Mouse (Mus musculus): ENCODE measurements at regions not wholly inside any gene's neighbourhood (a gene's known extent, or its start where the extent isn't known, plus 50 kb on each side); places are given as distances from the start of the nearest gene placed in this dataset.

- Histone ChIP-seq H3K27me3 (ENCODE audit: control insufficient read depth, insufficient read depth, low read length) (no peaks in the 10 kb centered on the region), H3K4me1 (ENCODE audit: control insufficient read depth, insufficient read depth, low read length) (no peaks in the 10 kb centered on the region), H3K36me3 (ENCODE audit: control insufficient read depth, insufficient read depth, low read length) (no peaks in the 10 kb centered on the region), H3K27ac (ENCODE audit: control insufficient read depth, insufficient read depth, low read depth, low read length) (no peak overlapping the region), H3K4me3 (ENCODE audit: control insufficient read depth, low read depth, low read length) (no peak overlapping the region)
- TF ChIP-seq POLR2A (IDR thresholded peaks at IDR 0.05; ENCODE audit: control insufficient read depth, low read depth, low read length), result no peak
- TF ChIP-seq CTCF (IDR thresholded peaks at IDR 0.05; ENCODE audit: control insufficient read depth, insufficient read depth, insufficient replicate concordance, low read depth, low read length), result no peak
Observed at GRCm38 (mm10) chr1:57490021-57490420, 83.1 kb upstream of the Tyw5 start.

DNA sequence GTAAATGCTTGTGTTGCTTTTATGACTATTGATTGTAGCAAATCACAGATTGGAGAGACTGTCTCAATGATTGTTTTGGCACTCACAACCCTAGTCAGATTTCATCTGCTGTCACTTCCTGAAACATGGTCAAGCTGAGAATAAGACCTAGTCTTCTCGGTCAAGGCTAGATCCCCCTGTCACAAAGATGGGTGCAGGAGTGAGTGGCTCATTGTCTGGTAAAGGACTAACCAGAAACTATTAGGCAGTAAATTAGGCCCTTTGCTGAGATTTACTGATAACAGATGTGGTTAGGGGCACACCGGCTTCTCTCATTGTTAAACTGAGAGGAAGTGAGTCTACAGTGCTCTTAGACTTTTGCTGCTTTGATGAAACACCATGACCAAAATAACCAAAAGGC, 85.8 kb upstream of the Tyw5 start:
- H3K27ac ChIP-seq (ENCODE audit: control insufficient read depth, insufficient read depth, low read depth, low read length), result no peak overlapping the region
- H3K4me1 ChIP-seq (ENCODE audit: control insufficient read depth, insufficient read depth, low read length), result no peaks in the 10 kb centered on the region
- no peak for TF ChIP-seq POLR2A (IDR thresholded peaks at IDR 0.05; ENCODE audit: control insufficient read depth, low read depth, low read length)
- no peak for TF ChIP-seq CTCF (IDR thresholded peaks at IDR 0.05; ENCODE audit: control insufficient read depth, insufficient read depth, insufficient replicate concordance, low read depth, low read length)
- H3K27me3 ChIP-seq (ENCODE audit: control insufficient read depth, insufficient read depth, low read length), result no peaks in the 10 kb centered on the region
- no peak overlapping the region for H3K4me3 ChIP-seq (ENCODE audit: control insufficient read depth, low read depth, low read length)
- H3K36me3 ChIP-seq (ENCODE audit: control insufficient read depth, insufficient read depth, low read length), result no peaks in the 10 kb centered on the region

- Histone ChIP-seq H3K27ac (ENCODE audit: control insufficient read depth, insufficient read depth, low read depth, low read length) (no peak overlapping the region), H3K36me3 (ENCODE audit: control insufficient read depth, insufficient read depth, low read length) (no peaks in the 10 kb centered on the region), H3K27me3 (ENCODE audit: control insufficient read depth, insufficient read depth, low read length) (no peaks in the 10 kb centered on the region), H3K4me3 (ENCODE audit: control insufficient read depth, low read depth, low read length) (no peak overlapping the region), H3K4me1 (ENCODE audit: control insufficient read depth, insufficient read depth, low read length) (no peaks in the 10 kb centered on the region)
- TF ChIP-seq CTCF (IDR thresholded peaks at IDR 0.05; ENCODE audit: control insufficient read depth, insufficient read depth, insufficient replicate concordance, low read depth, low read length), result no peak
- no peak for TF ChIP-seq POLR2A (IDR thresholded peaks at IDR 0.05; ENCODE audit: control insufficient read depth, low read depth, low read length)
Observed at GRCm38 (mm10) chr1:57497489-57498037, 90.7 kb upstream of the Tyw5 start.

- TF ChIP-seq CTCF (IDR thresholded peaks at IDR 0.05; ENCODE audit: control insufficient read depth, insufficient read depth, insufficient replicate concordance, low read depth, low read length), result no peak
- no peak for TF ChIP-seq POLR2A (IDR thresholded peaks at IDR 0.05; ENCODE audit: control insufficient read depth, low read depth, low read length)
- Histone ChIP-seq H3K27ac (ENCODE audit: control insufficient read depth, insufficient read depth, low read depth, low read length) (no peak overlapping the region), H3K4me3 (ENCODE audit: control insufficient read depth, low read depth, low read length) (no peak overlapping the region), H3K4me1 (ENCODE audit: control insufficient read depth, insufficient read depth, low read length) (no peaks in the 10 kb centered on the region), H3K27me3 (ENCODE audit: control insufficient read depth, insufficient read depth, low read length) (no peaks in the 10 kb centered on the region), H3K36me3 (ENCODE audit: control insufficient read depth, insufficient read depth, low read length) (no peaks in the 10 kb centered on the region)
Observed at GRCm38 (mm10) chr1:57510359-57511120, 103.6 kb upstream of the Tyw5 start.

- no peak for TF ChIP-seq CTCF (IDR thresholded peaks at IDR 0.05; ENCODE audit: control insufficient read depth, insufficient read depth, insufficient replicate concordance, low read depth, low read length)
- no peak for TF ChIP-seq POLR2A (IDR thresholded peaks at IDR 0.05; ENCODE audit: control insufficient read depth, low read depth, low read length)
- H3K27ac ChIP-seq (ENCODE audit: control insufficient read depth, insufficient read depth, low read depth, low read length), result no peak overlapping the region
- H3K36me3 ChIP-seq (ENCODE audit: control insufficient read depth, insufficient read depth, low read length), result no peaks in the 10 kb centered on the region
- no peaks in the 10 kb centered on the region for H3K27me3 ChIP-seq (ENCODE audit: control insufficient read depth, insufficient read depth, low read length)
- H3K4me1 ChIP-seq (ENCODE audit: control insufficient read depth, insufficient read depth, low read length), result no peaks in the 10 kb centered on the region
- no peak overlapping the region for H3K4me3 ChIP-seq (ENCODE audit: control insufficient read depth, low read depth, low read length)
Observed at GRCm38 (mm10) chr1:57511902-57512301, 105.0 kb upstream of the Tyw5 start.

- Histone ChIP-seq H3K27ac (ENCODE audit: control insufficient read depth, insufficient read depth, low read depth, low read length) (no peak overlapping the region), H3K4me1 (ENCODE audit: control insufficient read depth, insufficient read depth, low read length) (no peaks in the 10 kb centered on the region), H3K4me3 (ENCODE audit: control insufficient read depth, low read depth, low read length) (no peak overlapping the region), H3K27me3 (ENCODE audit: control insufficient read depth, insufficient read depth, low read length) (no peaks in the 10 kb centered on the region), H3K36me3 (ENCODE audit: control insufficient read depth, insufficient read depth, low read length) (no peaks in the 10 kb centered on the region)
- no peak for TF ChIP-seq POLR2A (IDR thresholded peaks at IDR 0.05; ENCODE audit: control insufficient read depth, low read depth, low read length)
- no peak for TF ChIP-seq CTCF (IDR thresholded peaks at IDR 0.05; ENCODE audit: control insufficient read depth, insufficient read depth, insufficient replicate concordance, low read depth, low read length)
Observed at GRCm38 (mm10) chr1:57512516-57512915, 105.6 kb upstream of the Tyw5 start.

DNA sequence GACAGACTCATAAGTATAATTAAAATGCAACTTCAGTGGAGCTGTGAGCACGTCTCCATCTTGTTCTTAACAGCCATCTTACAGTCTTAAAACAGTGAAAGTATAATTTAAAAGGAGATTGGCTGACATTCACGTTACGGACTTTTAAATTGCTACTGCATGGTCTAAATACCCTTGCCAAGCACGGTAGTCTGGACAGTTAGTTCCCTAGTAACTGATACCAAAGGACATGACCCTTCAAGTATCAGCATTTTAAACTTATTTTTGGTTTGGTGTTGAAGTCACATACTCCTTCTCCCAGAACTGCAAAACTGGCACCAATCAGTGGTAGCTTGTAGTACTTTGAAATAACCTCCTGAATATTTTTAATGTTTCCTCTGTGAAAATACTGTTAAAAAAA, 119.1 kb upstream of the Tyw5 start:
- no peaks in the 10 kb centered on the region for H3K27me3 ChIP-seq (ENCODE audit: control insufficient read depth, insufficient read depth, low read length)
- H3K27ac ChIP-seq (ENCODE audit: control insufficient read depth, insufficient read depth, low read depth, low read length), result no peak overlapping the region
- H3K4me1 ChIP-seq (ENCODE audit: control insufficient read depth, insufficient read depth, low read length), result no peaks in the 10 kb centered on the region
- H3K36me3 ChIP-seq (ENCODE audit: control insufficient read depth, insufficient read depth, low read length), result no peaks in the 10 kb centered on the region
- TF ChIP-seq CTCF (IDR thresholded peaks at IDR 0.05; ENCODE audit: control insufficient read depth, insufficient read depth, insufficient replicate concordance, low read depth, low read length) (no peak), POLR2A (IDR thresholded peaks at IDR 0.05; ENCODE audit: control insufficient read depth, low read depth, low read length) (no peak)
- H3K4me3 ChIP-seq (ENCODE audit: control insufficient read depth, low read depth, low read length), result no peak overlapping the region

All from testis, adult 2 months (tissue).